Mouse (Mus musculus) cortical plate, adult 2 months (tissue): Measurements from ENCODE around the gene Prr11. TPM values are rescaled to one million over a fixed set of nuclear protein-coding genes. Genes with fewer than 3 reads are reported as not detected.
"Not testable (repeated sequence)": the region's sequence is repeated elsewhere in the genome, so short reads cannot be mapped to it uniquely, and the experiment has no call there.

Experiments used
- H3K27ac ChIP-seq: fragments of 200-500 bp; 2 replicates; pipeline ENCODE4 v1.5.1; 2012; ENCODE audit warnings: low read length, control low read depth, inconsistent platforms; ENCODE audit not compliant: insufficient read depth
- H3K4me1 ChIP-seq: fragments of 200-500 bp; 2 replicates; pipeline ENCODE4 v1.6.1; 2011; ENCODE audit warnings: low read length; ENCODE audit not compliant: control insufficient read depth, insufficient read depth
- H3K4me3 ChIP-seq: fragments of 200-500 bp; 2 replicates; pipeline ENCODE4 v1.5.1; 2011; ENCODE audit warnings: mild to moderate bottlenecking, low read length, control low read depth; ENCODE audit not compliant: insufficient read depth
- CTCF ChIP-seq: fragments of 200-500 bp; IDR thresholded peaks from 2 replicates; pipeline ENCODE4 v1.5.1; 2011; ENCODE audit warnings: mild to moderate bottlenecking, control low read depth, low read length; ENCODE audit not compliant: insufficient read depth; ENCODE audit errors: extremely low read depth
- POLR2A ChIP-seq: fragments of 200-500 bp; IDR thresholded peaks from 2 replicates; pipeline ENCODE4 v1.6.1; 2011; ENCODE audit warnings: mild to moderate bottlenecking, low read length, control low read depth; ENCODE audit not compliant: insufficient read depth; ENCODE audit errors: extremely low read depth
- polyA plus RNA-seq: library from polyadenylated mRNA; depleted of rRNA; stranded (reverse); fragments of >200 nt; gene quantifications from 2 replicates; pipeline ENCODE4 v1.2.3, GENCODE M21; 2012; rRNA removed

The Prr11 gene
- polyA plus RNA-seq, 1 experiment: 0.69 TPM

DNA sequence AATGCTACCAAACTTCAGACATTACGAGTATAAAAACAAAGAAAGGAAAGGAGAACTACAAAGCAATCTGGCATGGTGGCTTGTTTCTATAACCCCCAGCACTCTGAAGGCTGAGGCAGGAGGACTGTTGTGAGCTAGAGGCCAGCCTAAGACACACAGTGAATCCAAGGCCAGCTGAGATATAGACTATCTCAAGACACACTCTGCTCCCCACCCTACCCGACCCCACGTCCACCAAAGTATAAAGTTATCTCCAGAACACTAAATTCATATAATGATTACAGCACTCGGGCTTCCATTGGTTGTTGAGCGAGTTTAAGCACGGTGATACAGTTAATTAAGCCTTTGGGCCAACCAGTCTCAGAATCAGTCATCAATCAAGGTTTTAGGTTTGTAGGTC, 52.2 kb downstream of the Prr11 start:
- no peak overlapping the region for H3K4me3 ChIP-seq
- TF ChIP-seq POLR2A: no peak
- TF ChIP-seq CTCF: no peak
- no peak overlapping the region for H3K27ac ChIP-seq
- H3K4me1 ChIP-seq: no peaks in the 10 kb centered on the region

DNA sequence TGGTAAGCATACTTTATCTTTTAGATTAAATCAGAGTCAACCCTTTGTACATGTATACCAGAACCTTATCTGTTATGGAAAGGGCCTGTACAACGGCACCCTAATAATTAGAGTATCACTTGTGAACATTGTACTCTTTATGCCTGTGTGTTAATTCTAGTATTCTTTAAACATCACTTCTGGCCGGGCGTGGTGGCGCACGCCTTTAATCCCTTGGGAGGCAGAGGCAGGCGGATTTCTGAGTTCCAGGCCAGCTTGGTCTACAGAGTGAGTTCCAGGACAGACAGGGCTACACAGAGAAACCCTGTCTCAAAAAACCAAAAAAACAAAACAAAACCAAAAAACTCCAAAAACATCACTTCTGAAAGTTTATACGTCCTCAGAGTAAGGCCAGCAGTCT, 59.6 kb downstream of the Prr11 start:
- not testable (repeated sequence) for H3K4me3 ChIP-seq, H3K4me1 ChIP-seq, H3K27ac ChIP-seq

DNA sequence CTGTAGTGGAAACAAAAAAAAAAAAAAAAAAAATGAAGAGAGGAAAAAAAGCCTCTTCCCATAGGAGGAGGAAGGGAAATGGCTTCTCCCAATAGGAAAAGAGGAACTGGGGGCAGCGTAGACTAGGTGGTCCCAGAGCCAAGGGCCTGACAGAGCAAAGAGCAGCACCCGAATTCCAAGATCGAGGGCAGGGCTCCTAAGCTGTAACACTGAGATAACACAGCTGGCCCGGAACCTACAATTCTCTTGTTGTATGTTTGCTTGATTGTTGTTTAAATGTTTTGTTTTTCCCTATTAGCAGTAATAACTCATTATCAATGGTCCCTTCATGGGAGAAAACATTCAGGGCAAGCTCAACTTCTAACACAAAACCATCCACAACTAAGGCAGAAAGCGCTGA, 61.5 kb downstream of the Prr11 start:
- Histone ChIP-seq H3K4me3 (no peak overlapping the region), H3K27ac (no peak overlapping the region), H3K4me1 (no peaks in the 10 kb centered on the region)
- no peak for TF ChIP-seq POLR2A
- TF ChIP-seq CTCF: no peak

DNA sequence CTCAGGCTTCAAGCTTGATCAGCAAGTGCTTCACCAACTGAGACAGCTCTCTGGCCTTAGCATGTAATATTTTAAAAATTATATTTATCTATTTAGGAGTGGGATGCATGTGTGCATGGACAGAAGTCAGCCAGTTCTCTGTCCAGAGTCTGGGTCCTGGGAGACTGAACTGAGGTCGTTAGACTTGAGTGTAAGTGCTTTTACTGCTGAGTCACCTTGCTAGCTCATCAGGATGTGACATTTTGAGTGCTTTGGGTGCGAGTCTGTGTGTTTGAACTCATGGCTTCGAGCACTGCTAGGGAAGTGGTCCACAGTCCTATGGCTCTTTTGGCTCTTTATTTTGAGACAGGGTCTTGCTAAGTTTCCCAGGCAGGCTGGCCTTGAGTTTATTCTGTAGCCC, 65.5 kb downstream of the Prr11 start:
- no peak overlapping the region for H3K27ac ChIP-seq
- no peaks in the 10 kb centered on the region for H3K4me1 ChIP-seq
- TF ChIP-seq POLR2A: no peak
- TF ChIP-seq CTCF: no peak
- H3K4me3 ChIP-seq: no peak overlapping the region

DNA sequence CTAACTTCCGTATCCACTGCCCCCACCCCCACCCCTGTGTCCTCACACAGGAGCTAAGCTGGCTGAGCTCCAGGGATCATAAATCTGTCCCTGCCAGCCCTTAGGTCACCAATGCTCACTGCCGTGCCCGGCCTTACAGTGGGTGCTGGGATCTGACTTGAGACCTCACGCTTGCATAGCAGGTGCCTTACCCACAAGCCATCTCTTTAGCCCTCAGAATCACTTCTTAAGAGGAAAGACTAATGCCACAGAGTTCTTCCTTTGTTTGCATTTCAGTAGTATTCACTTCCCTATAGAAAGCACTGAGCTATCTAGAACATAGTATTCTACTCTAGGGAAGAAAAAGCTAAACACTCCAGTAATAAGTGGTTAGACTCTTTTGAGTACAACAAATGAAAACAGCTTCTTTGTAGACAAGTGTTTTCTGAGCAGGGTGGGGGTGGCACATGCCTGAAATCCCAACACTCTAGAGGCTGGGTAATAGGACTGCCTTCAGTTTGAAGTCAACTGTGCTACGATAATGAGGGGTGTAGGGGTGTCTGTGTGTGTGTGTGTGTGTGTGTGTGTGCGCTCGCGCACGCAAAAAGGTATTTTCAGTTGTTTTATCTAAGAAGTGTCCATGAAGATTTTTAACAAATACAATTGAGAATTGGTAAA, 69.1 kb downstream of the Prr11 start:
- Histone ChIP-seq H3K4me3 (no peak overlapping the region), H3K4me1 (no peaks in the 10 kb centered on the region), H3K27ac (no peak overlapping the region)
- no peak for TF ChIP-seq CTCF
- TF ChIP-seq POLR2A: no peak

Other genes with a start within 250 kb of the Prr11 start
- gene Ypel2, start 115.0 kb downstream of the Prr11 start, polyA plus RNA-seq: 27.6 and 32.6 TPM in 2 replicates
- gene Gdpd1, start 34.6 kb downstream of the Prr11 start, polyA plus RNA-seq: 34.6 and 34.9 TPM in 2 replicates
- 10.2 and 10.6 TPM in 2 replicates for gene Smg8, start 21.9 kb downstream of the Prr11 start, polyA plus RNA-seq
- 13.9 and 14.8 TPM in 2 replicates for gene Ska2, start 526 bp upstream of the Prr11 start, polyA plus RNA-seq
- gene Trim37, start 18.4 kb upstream of the Prr11 start, polyA plus RNA-seq: 152 and 156 TPM in 2 replicates